Mouse (Mus musculus) neural tube, embryonic 12.5 days (tissue): ENCODE data around the gene Zdhhc5. TPM values are rescaled to one million over a fixed set of nuclear protein-coding genes. Genes with fewer than 3 reads are reported as not detected.
A peak's percentile ranks its signal among the peaks of the same experiment; 100 is the strongest.
"Not testable (repeated sequence)": the region's sequence is repeated elsewhere in the genome, so short reads cannot be mapped to it uniquely, and the experiment has no call there.

Experiments used
- ATAC-seq: fragments of 200-750 bp; cut with Nextera tagmentation; 2 replicates; pipeline ENCODE4 v1.8.0; 2017; ENCODE audit warnings: low read depth, mild to moderate bottlenecking, moderate TSS enrichment, moderate library complexity; ENCODE audit not compliant: low FRiP score
- H3K27ac ChIP-seq: fragments of 300-500 bp; sonication (generic); 2 replicates; pipeline ENCODE4 v1.5.1; 2016
- H3K27me3 ChIP-seq: fragments of 300-500 bp; sonication (generic); replicated peaks from 2 replicates; pipeline ENCODE4 v1.6.1; 2016; ENCODE audit warnings: mild to moderate bottlenecking
- H3K36me3 ChIP-seq: fragments of 300-500 bp; sonication (generic); 2 replicates; pipeline ENCODE4 v1.6.1; 2016; ENCODE audit warnings: mild to moderate bottlenecking
- H3K4me1 ChIP-seq: fragments of 300-500 bp; sonication (generic); 2 replicates; pipeline ENCODE4 v1.6.1; 2016
- H3K4me2 ChIP-seq: fragments of 300-500 bp; sonication (generic); replicated peaks from 2 replicates; pipeline ENCODE4 v1.6.1; 2016; ENCODE audit warnings: mild to moderate bottlenecking
- H3K4me3 ChIP-seq: fragments of 300-500 bp; sonication (generic); 2 replicates; pipeline ENCODE4 v1.5.1; 2016
- H3K9ac ChIP-seq: fragments of 300-500 bp; sonication (generic); 2 replicates; pipeline ENCODE4 v1.6.1; 2016; ENCODE audit warnings: mild to moderate bottlenecking
- H3K9me3 ChIP-seq: fragments of 300-500 bp; sonication (generic); 2 replicates; pipeline ENCODE4 v1.6.1; 2016; ENCODE audit warnings: mild to moderate bottlenecking
- WGBS: fragments of 180-500 bp; shearing (Covaris S2); methylation state at CpG from one replicate; pipeline ENCODE4 v1.1.7; 2016; 5-methylcytosine and 5-hydroxymethylcytosine counted together
- polyA plus RNA-seq: library from polyadenylated mRNA; unstranded; fragments of >200 nt; fragmentation: Nextera tagmentation; extraction: Ambion mirVana; gene quantifications from 2 replicates; pipeline ENCODE4 v1.2.1, GENCODE M21; 2016

Zdhhc5 gene
- polyA plus RNA-seq, 1 experiment from 2014 or later: 27.1 TPM

- H3K27ac ChIP-seq: no peak overlapping the region
- WGBS: 65% methylated on average over 1 of the region's 1 CpGs
- H3K9ac ChIP-seq: no peak overlapping the region
- no peaks in the 10 kb centered on the region for H3K36me3 ChIP-seq
- H3K4me2 ChIP-seq: no peak overlapping the region
- H3K4me1 ChIP-seq: peaks cover 26% of the 10 kb centered on the region
- no peak for ATAC-seq
- H3K4me3 ChIP-seq: no peak overlapping the region
- no peaks in the 10 kb centered on the region for H3K9me3 ChIP-seq
- no peaks in the 10 kb centered on the region for H3K27me3 ChIP-seq
These were observed 17.4 kb upstream of the Zdhhc5 start for GRCm38 (mm10) chr2:84732394-84732793.

- no peak overlapping the region for H3K27ac ChIP-seq
- H3K4me3 ChIP-seq: no peak overlapping the region
- H3K9me3 ChIP-seq: no peaks in the 10 kb centered on the region
- H3K4me1 ChIP-seq: peaks cover 19% of the 10 kb centered on the region
- no peaks in the 10 kb centered on the region for H3K27me3 ChIP-seq
- WGBS: 84% methylated on average over 3 of the region's 3 CpGs
- ATAC-seq: no peak
- no peaks in the 10 kb centered on the region for H3K36me3 ChIP-seq
- H3K4me2 ChIP-seq: no peak overlapping the region
- no peak overlapping the region for H3K9ac ChIP-seq
These were observed 16.2 kb upstream of the Zdhhc5 start for GRCm38 (mm10) chr2:84731206-84731605.

- H3K27ac ChIP-seq, H3K4me2 ChIP-seq, H3K27me3 ChIP-seq, H3K4me3 ChIP-seq, H3K9ac ChIP-seq, H3K9me3 ChIP-seq, ATAC-seq: not testable (repeated sequence)
- Histone ChIP-seq H3K36me3 (peaks cover 17% of the 10 kb centered on the region), H3K4me1 (peaks cover 20% of the 10 kb centered on the region)
- WGBS: 85% methylated on average over 5 of the region's 5 CpGs
These were observed 13.2 kb upstream of the Zdhhc5 start for GRCm38 (mm10) chr2:84728191-84728590.

GRCm38 (mm10) chr2:84727172-84727858 is 12.3 kb upstream of the Zdhhc5 start, which contains the start of gene Clp1:
Gene Clp1 (minus strand): TSS chr2:84727350.
- H3K4me3 ChIP-seq: peak within 1 kb of the TSS; percentile 59
- ATAC-seq: peak; percentile 96
- H3K36me3 ChIP-seq: peaks cover 20% of the 10 kb centered on the region
- H3K27ac ChIP-seq: no peak within 1 kb of the TSS; the same call in 1 of the 2 replicates
- WGBS: under 1% methylated on average over 39 of the region's 39 CpGs
- H3K4me1 ChIP-seq: peaks cover 20% of the 10 kb centered on the region
- H3K4me2 ChIP-seq: peak within 1 kb of the TSS; percentile 79
- H3K9ac ChIP-seq: peak within 1 kb of the TSS; percentile 62
- no peaks in the 10 kb centered on the region for H3K9me3 ChIP-seq
- no peaks in the 10 kb centered on the region for H3K27me3 ChIP-seq

GRCm38 (mm10) chr2:84726716-84727115 is 11.7 kb upstream of the Zdhhc5 start:
- Histone ChIP-seq H3K36me3 (peaks cover 21% of the 10 kb centered on the region), H3K9me3 (no peaks in the 10 kb centered on the region), H3K9ac (peak overlapping the region; percentile 62), H3K4me3 (peak overlapping the region; percentile 59), H3K4me2 (peak overlapping the region; percentile 79), H3K27ac (no peak overlapping the region), H3K4me1 (peaks cover 20% of the 10 kb centered on the region), H3K27me3 (no peaks in the 10 kb centered on the region)
- ATAC-seq: peak; percentile 22
- WGBS: 3% methylated on average over 9 of the region's 9 CpGs

- peak overlapping the region; percentile 79 for H3K4me2 ChIP-seq
- H3K27me3 ChIP-seq: no peaks in the 10 kb centered on the region
- WGBS: 93% methylated on average over 10 of the region's 10 CpGs
- ATAC-seq: no peak
- no peak overlapping the region for H3K27ac ChIP-seq
- H3K4me1 ChIP-seq: peaks cover 20% of the 10 kb centered on the region
- H3K36me3 ChIP-seq: peaks cover 24% of the 10 kb centered on the region
- no peaks in the 10 kb centered on the region for H3K9me3 ChIP-seq
- H3K4me3 ChIP-seq: 0 out of 2 replicates have a peak overlapping the region, but pooled peaks have one; percentile 3
- no peak overlapping the region for H3K9ac ChIP-seq
These were observed 10.8 kb upstream of the Zdhhc5 start for GRCm38 (mm10) chr2:84725770-84726169.

- peaks cover 20% of the 10 kb centered on the region for H3K4me1 ChIP-seq
- no peak for ATAC-seq
- no peak overlapping the region for H3K27ac ChIP-seq
- peaks cover 24% of the 10 kb centered on the region for H3K36me3 ChIP-seq
- 95% methylated on average over 14 of the region's 14 CpGs for WGBS
- no peaks in the 10 kb centered on the region for H3K27me3 ChIP-seq
- H3K4me3 ChIP-seq: no peak overlapping the region
- no peak overlapping the region for H3K4me2 ChIP-seq
- H3K9me3 ChIP-seq: no peaks in the 10 kb centered on the region
- no peak overlapping the region for H3K9ac ChIP-seq
These were observed 8.9 kb upstream of the Zdhhc5 start for GRCm38 (mm10) chr2:84723856-84724255.

- no peak for ATAC-seq
- Histone ChIP-seq H3K4me3 (no peak overlapping the region), H3K27ac (no peak overlapping the region), H3K9me3 (no peaks in the 10 kb centered on the region), H3K4me1 (peaks cover 18% of the 10 kb centered on the region), H3K9ac (no peak overlapping the region), H3K36me3 (peaks cover 24% of the 10 kb centered on the region), H3K4me2 (no peak overlapping the region), H3K27me3 (no peaks in the 10 kb centered on the region)
- 67% methylated on average over 3 of the region's 3 CpGs for WGBS
These were observed 6.2 kb upstream of the Zdhhc5 start for GRCm38 (mm10) chr2:84721182-84721581.

GRCm38 (mm10) chr2:84720718-84721117 is 5.7 kb upstream of the Zdhhc5 start:
- H3K27me3 ChIP-seq: no peaks in the 10 kb centered on the region
- no peak overlapping the region for H3K9ac ChIP-seq
- H3K4me3 ChIP-seq: no peak overlapping the region
- H3K4me2 ChIP-seq: no peak overlapping the region
- peaks cover 23% of the 10 kb centered on the region for H3K36me3 ChIP-seq
- peaks cover 14% of the 10 kb centered on the region for H3K4me1 ChIP-seq
- H3K9me3 ChIP-seq: no peaks in the 10 kb centered on the region
- 88% methylated on average over 2 of the region's 2 CpGs for WGBS
- no peak overlapping the region for H3K27ac ChIP-seq
- no peak for ATAC-seq

- Histone ChIP-seq H3K9me3 (no peaks in the 10 kb centered on the region), H3K36me3 (peaks cover 5% of the 10 kb centered on the region; the same call in 1 of the 2 replicates), H3K27ac (no peak overlapping the region), H3K27me3 (no peaks in the 10 kb centered on the region), H3K4me3 (no peak overlapping the region), H3K4me2 (no peak overlapping the region), H3K9ac (no peak overlapping the region), H3K4me1 (peaks cover 13% of the 10 kb centered on the region)
- no peak for ATAC-seq
- 94% methylated on average over 4 of the region's 4 CpGs for WGBS
These were observed 2.4 kb upstream of the Zdhhc5 start for GRCm38 (mm10) chr2:84717357-84717756.

GRCm38 (mm10) chr2:84716423-84717355 is 1.7 kb upstream of the Zdhhc5 start:
- H3K9me3 ChIP-seq: no peaks in the 10 kb centered on the region
- H3K4me1 ChIP-seq: peaks cover 13% of the 10 kb centered on the region
- 0 out of 2 replicates have a peak overlapping the region, but pooled peaks have one; percentile 46 for H3K27ac ChIP-seq
- H3K4me3 ChIP-seq: peak overlapping the region; percentile 89
- H3K27me3 ChIP-seq: no peaks in the 10 kb centered on the region
- H3K36me3 ChIP-seq: 0 out of 2 replicates have a peak, but pooled peaks cover 3% of the 10 kb centered on the region
- peak overlapping the region; percentile 67 for H3K9ac ChIP-seq
- H3K4me2 ChIP-seq: peak overlapping the region; percentile 84
- WGBS: 41% methylated on average over 9 of the region's 9 CpGs
- no peak for ATAC-seq
